Mouse (Mus musculus): ENCODE results near the gene Prss8.
"Not testable (repeated sequence)": the region's sequence is repeated elsewhere in the genome, so short reads cannot be mapped to it uniquely, and the experiment has no call there.

Gene Prss8

DNA sequence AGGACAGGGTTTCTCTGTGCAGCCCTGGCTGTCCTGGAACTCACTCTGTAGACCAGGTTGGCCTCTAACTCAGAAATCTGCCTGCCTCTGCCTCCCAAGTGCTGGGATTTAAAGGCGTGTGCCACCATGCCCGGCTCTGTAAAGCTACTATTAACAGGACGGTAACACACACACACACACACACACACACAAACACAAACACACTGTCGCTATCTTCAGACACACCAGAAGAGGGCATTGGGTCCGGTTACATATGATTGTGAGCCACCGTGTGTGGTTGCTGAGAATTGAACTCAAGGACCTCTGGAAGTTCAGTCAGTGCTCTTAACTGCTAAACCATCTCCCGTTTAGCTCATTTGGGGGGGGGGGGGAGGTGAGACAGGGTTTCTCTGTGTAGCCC, 34.0 kb downstream of the Prss8 start:
- not testable (repeated sequence) for DNase-seq (ENCODE audit: low read depth, low spot score)

- DNase-seq (ENCODE audit: low read depth, low spot score), result peak; percentile 85
Measured at GRCm38 (mm10) chr7:127895442-127895841, 34.5 kb downstream of the Prss8 start, which contains the start of the genes Gm21974 and Vkorc1. Gm21974 (minus strand) TSS chr7:127895454. Vkorc1 (minus strand) TSS chr7:127895617.

GRCm38 (mm10) chr7:127894480-127894879, 35.4 kb downstream of the Prss8 start:
- DNase-seq (ENCODE audit: low read depth, low spot score), result no peak

GRCm38 (mm10) chr7:127890798-127891197, 39.1 kb downstream of the Prss8 start, which contains the start of gene Prss53:
Prss53 (minus strand) TSS chr7:127890970.
- no peak for DNase-seq (ENCODE audit: low read depth, low spot score)

GRCm38 (mm10) chr7:127888821-127889220, 41.1 kb downstream of the Prss8 start:
- no peak for DNase-seq (ENCODE audit: low read depth, low spot score)

GRCm38 (mm10) chr7:127887781-127888180, 42.1 kb downstream of the Prss8 start:
- no peak for DNase-seq (ENCODE audit: low read depth, low spot score)

- DNase-seq (ENCODE audit: low read depth, low spot score), result no peak
Measured at GRCm38 (mm10) chr7:127887191-127887590, 42.7 kb downstream of the Prss8 start.

DNA sequence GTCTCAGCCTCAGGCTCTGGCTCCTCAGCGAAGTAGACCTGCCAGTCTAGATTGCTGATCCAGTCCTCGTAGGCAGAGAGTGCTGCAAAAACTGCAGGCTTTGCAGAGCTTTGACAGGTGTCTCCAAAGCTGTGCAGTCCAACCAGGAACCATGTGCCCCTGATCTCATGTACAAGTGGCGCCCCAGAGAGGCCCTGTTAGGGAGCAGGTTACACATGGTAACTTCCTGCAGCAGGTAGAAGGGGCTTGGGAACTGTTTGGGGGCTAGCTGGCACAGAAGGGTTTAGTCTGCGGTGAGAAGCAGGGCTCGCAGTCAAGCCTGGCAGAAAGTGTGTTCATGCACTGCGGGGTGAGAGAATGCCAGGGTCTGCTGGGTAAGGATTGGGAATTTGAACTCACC, 43.4 kb downstream of the Prss8 start:
- DNase-seq (ENCODE audit: low read depth, low spot score), result no peak

DNA sequence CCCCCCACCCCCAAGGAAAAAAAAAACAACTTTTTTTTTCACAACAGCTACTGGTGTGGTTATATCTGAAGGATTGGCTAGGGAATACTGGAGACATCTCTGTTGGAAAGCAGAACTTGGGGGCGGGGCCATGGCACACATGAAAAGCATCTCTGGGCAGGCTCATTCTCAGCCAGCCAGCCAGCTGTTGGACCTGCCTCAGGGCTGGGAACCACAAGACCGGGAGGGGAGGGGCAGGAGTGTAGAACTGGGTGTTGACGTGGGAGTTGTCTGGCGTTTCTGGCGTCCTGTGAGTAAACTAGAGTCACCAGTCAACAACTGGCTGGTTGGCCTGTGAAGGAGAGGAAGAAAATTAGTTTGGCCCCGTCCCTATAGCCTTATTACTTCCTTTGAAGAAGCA, 44.0 kb downstream of the Prss8 start:
- DNase-seq (ENCODE audit: low read depth, low spot score), result no peak

- no peak for DNase-seq (ENCODE audit: low read depth, low spot score)
Measured at GRCm38 (mm10) chr7:127880431-127880830, 49.5 kb downstream of the Prss8 start.

DNA sequence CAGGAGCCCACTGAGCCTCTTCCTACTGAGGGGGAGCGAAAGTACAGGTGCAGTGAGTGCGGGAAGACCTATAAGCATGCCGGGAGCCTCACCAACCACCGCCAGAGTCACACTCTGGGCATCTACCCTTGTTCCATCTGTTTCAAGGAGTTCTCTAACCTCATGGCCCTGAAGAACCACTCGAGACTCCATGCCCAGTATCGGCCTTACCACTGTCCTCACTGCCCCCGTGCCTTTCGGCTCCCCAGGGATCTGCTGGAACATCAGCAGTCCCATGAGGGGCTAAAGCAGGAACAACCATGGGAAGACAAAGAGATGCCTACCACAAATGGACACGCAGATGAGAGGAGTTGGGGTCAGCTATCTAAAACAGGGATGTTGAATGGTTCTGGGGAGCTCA, 50.6 kb downstream of the Prss8 start:
- no peak for DNase-seq (ENCODE audit: low read depth, low spot score)

GRCm38 (mm10) chr7:127876467-127877348, 53.2 kb downstream of the Prss8 start, which contains the start of gene Zfp668:
Zfp668 (minus strand) TSS chr7:127876828.
- peak; percentile 84 for DNase-seq (ENCODE audit: low read depth, low spot score)

DNA sequence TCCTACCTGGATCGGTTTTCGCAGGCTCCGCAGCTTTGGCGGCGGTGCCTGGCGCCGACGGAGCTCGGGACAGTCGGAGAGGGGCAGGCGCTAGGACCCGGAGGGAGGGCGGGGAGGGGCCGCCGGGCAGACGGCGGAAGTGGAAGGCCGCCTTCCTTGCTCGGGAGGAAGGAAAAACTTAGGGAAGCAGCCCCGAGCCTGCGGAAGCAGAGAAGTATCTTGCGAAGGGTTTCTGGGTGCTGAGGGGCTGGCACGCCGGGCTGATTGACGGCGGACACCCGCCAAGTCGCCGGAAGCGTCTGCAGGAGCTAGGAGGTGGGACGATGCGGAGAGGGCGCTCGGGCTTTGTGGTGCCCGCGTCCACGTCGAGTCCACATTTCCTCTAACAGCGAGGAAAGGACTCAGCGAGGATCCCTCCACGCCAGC, 53.9 kb downstream of the Prss8 start, which contains the start of gene Zfp646:
Gene Zfp646, plus strand, starts transcription at position 181 of the 426 bp plus-strand sequence.
- peak; percentile 75 for DNase-seq (ENCODE audit: low read depth, low spot score)

All from c-Kit-negative CD71-positive TER-119-positive erythroid progenitor cells, embryonic 14.5 days (primary cell).